Mouse (Mus musculus) ES-E14 (cell line): ENCODE results near the gene Mast4.

Source experiments
- CHD2 ChIP-seq: IDR thresholded peaks from 2 replicates; pipeline ENCODE4 v1.6.1; 2014; ENCODE audit warnings: mild to moderate bottlenecking, low read depth, low read length, inconsistent platforms
- ZNF384 ChIP-seq: IDR thresholded peaks from 2 replicates; pipeline ENCODE4 v1.6.1; 2012; ENCODE audit warnings: low read depth, low read length, inconsistent platforms

- TF ChIP-seq CHD2 (no peak), ZNF384 (no peak)
Observed at GRCm38 (mm10) chr13:102689201-102690090, 644.9 kb downstream of the Mast4 start.
